Mouse (Mus musculus) bone marrow macrophage, adult 2 months (primary cell): ENCODE data around the gene Prkag1.

Experiments used
- CTCF ChIP-seq: IDR thresholded peaks from 2 replicates; pipeline ENCODE4 v1.5.1; 2012; ENCODE audit warnings: low read depth, mild to moderate bottlenecking, low read length, moderate library complexity
- POLR2A ChIP-seq: IDR thresholded peaks from 2 replicates; pipeline ENCODE4 v1.6.1; 2012; ENCODE audit warnings: mild to moderate bottlenecking, low read depth, low read length, borderline replicate concordance

DNA sequence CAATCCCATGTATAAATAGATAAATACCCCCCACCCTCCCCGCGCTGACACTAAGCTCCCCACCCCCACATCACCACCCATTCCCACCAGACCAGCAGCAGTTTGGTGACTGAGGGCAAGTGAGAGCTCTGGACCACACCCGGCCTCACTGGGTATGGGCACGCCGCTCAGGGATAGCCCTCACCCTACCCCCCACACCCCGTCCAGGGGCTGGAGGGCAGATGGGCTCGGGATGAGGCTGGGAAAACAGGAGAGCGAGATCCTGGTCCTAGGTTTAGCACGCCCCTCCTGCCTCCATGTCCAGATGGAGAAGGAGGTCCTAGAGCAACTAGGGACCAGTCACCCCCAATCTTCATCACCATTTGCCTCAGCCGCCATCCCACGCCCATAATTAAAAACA is 2.0 kb upstream of the Prkag1 start:
- TF ChIP-seq CTCF (no peak), POLR2A (no peak)
